Mouse (Mus musculus): ENCODE data around the gene Zfr2. TPM values are rescaled to one million over a fixed set of nuclear protein-coding genes. Genes with fewer than 3 reads are reported as not detected.

Gene Zfr2
- polyA plus RNA-seq, 1 experiment from 2014 or later = 2.3 TPM

- DNase-seq (ENCODE audit: low spot score) (peak; percentile 51), ATAC-seq (no peak)
- Histone ChIP-seq H3K9ac (replicated peaks; ENCODE audit: low read depth) (no peak overlapping the region), H3K27ac (ENCODE audit: low read length) (no peak overlapping the region), H3K4me2 (replicated peaks; ENCODE audit: low read depth, low read length) (no peak overlapping the region), H3K36me3 (ENCODE audit: insufficient read depth, low read length) (no peaks in the 10 kb centered on the region), H3K4me3 (ENCODE audit: low read depth, low read length) (no peak overlapping the region), H3K4me1 (ENCODE audit: insufficient read depth, low read depth, low read length) (no peaks in the 10 kb centered on the region), H3K27me3 (replicated peaks; ENCODE audit: insufficient read depth, low read length) (peaks cover 14% of the 10 kb centered on the region), H3K9me3 (ENCODE audit: low read length) (no peaks in the 10 kb centered on the region)
- WGBS = 22% methylated on average over 13 of the region's 13 CpGs
- TF ChIP-seq CTCF (IDR thresholded peaks at IDR 0.05) (peak; percentile 74), EP300 (IDR thresholded peaks at IDR 0.05) (no peak)
Observed at GRCm38 (mm10) chr10:81240876-81241275, 7.9 kb downstream of the Zfr2 start.

GRCm38 (mm10) chr10:81242021-81242420, 9.1 kb downstream of the Zfr2 start:
- Histone ChIP-seq H3K4me1 (ENCODE audit: insufficient read depth, low read depth, low read length) (no peaks in the 10 kb centered on the region), H3K4me3 (ENCODE audit: low read depth, low read length) (no peak overlapping the region), H3K27me3 (replicated peaks; ENCODE audit: insufficient read depth, low read length) (peaks cover 14% of the 10 kb centered on the region), H3K36me3 (ENCODE audit: insufficient read depth, low read length) (no peaks in the 10 kb centered on the region), H3K9ac (replicated peaks; ENCODE audit: low read depth) (no peak overlapping the region), H3K9me3 (ENCODE audit: low read length) (no peaks in the 10 kb centered on the region), H3K4me2 (replicated peaks; ENCODE audit: low read depth, low read length) (no peak overlapping the region), H3K27ac (ENCODE audit: low read length) (no peak overlapping the region)
- TF ChIP-seq CTCF (IDR thresholded peaks at IDR 0.05) (no peak), EP300 (IDR thresholded peaks at IDR 0.05) (no peak)
- WGBS = 81% methylated on average over 16 of the region's 16 CpGs
- ATAC-seq (no peak), DNase-seq (ENCODE audit: low spot score) (no peak)

DNA sequence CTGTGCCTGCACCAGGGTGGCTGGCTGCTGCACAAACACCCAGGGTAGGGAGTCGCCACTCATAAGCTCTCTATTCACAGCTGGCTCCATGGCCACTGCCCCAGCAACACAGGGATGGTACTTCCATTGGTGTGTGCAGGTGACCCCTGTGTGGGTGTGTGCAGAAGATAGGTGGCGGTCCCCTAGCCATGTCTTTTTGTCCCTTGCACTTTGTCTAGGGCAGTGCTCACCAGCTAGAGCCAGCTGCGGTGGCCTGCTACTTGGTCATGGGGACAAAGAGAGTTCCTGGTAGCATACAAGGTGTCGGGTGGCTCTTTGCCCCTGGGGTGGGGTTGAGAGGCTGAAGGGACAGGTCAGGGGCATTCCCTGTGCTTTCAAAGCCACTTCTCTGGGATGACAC, 11.2 kb downstream of the Zfr2 start:
- Histone ChIP-seq H3K4me2 (replicated peaks; ENCODE audit: low read depth, low read length) (no peak overlapping the region), H3K27me3 (replicated peaks; ENCODE audit: insufficient read depth, low read length) (peaks cover 14% of the 10 kb centered on the region), H3K9me3 (ENCODE audit: low read length) (no peaks in the 10 kb centered on the region), H3K36me3 (ENCODE audit: insufficient read depth, low read length) (no peaks in the 10 kb centered on the region), H3K27ac (ENCODE audit: low read length) (no peak overlapping the region), H3K9ac (replicated peaks; ENCODE audit: low read depth) (no peak overlapping the region), H3K4me3 (ENCODE audit: low read depth, low read length) (no peak overlapping the region), H3K4me1 (ENCODE audit: insufficient read depth, low read depth, low read length) (no peaks in the 10 kb centered on the region)
- TF ChIP-seq CTCF (IDR thresholded peaks at IDR 0.05) (no peak), EP300 (IDR thresholded peaks at IDR 0.05) (no peak)
- ATAC-seq = no peak
- no peak for DNase-seq (ENCODE audit: low spot score)
- 72% methylated on average over 4 of the region's 4 CpGs for WGBS

DNA sequence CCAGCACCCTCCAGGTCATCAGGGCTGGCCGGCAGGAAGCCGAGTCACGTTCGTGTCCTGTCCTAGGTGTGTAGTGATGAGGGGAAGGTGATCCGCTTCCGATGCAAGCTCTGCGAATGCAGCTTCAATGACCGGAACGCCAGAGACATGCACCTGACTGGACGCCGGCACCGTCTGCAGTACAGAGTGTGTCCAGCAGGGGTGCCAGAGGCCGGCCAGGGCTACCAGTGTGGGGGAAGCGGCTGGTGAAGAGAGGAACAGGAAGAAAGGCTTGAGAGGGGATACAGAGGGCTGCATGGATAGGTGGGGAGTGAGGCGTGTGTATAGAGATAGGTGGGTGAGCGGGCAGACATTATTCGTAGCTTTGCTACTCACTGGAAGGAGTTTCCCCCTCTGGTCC, 11.6 kb downstream of the Zfr2 start:
- Histone ChIP-seq H3K36me3 (ENCODE audit: insufficient read depth, low read length) (no peaks in the 10 kb centered on the region), H3K27me3 (replicated peaks; ENCODE audit: insufficient read depth, low read length) (peaks cover 14% of the 10 kb centered on the region), H3K9me3 (ENCODE audit: low read length) (no peaks in the 10 kb centered on the region), H3K27ac (ENCODE audit: low read length) (no peak overlapping the region), H3K9ac (replicated peaks; ENCODE audit: low read depth) (no peak overlapping the region), H3K4me3 (ENCODE audit: low read depth, low read length) (no peak overlapping the region), H3K4me1 (ENCODE audit: insufficient read depth, low read depth, low read length) (no peaks in the 10 kb centered on the region), H3K4me2 (replicated peaks; ENCODE audit: low read depth, low read length) (no peak overlapping the region)
- peak; percentile 76 for DNase-seq (ENCODE audit: low spot score)
- 8% methylated on average over 17 of the region's 17 CpGs for WGBS
- peak; percentile 78 for ATAC-seq
- peak; percentile 98 for TF ChIP-seq CTCF (IDR thresholded peaks at IDR 0.05)
- TF ChIP-seq EP300 (IDR thresholded peaks at IDR 0.05) = no peak

DNA sequence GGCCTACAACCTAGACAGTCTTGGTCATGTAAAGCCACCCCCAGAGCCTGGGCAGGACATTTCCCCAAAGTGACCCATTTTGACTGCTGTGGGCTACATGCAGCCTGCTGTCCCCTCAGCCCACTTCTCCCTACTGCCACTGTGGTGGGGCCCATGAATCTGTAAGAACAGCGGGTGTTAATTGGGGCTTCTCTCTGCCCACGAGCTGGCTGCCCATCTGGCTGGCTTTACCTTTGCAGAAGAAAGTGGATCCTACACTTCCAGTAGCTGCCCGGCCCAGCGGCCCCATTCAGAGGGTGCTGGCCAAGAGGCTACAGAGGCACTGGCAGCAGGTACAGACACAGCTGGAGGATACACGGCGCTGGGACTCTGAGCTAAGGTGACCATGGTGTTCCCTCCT, 12.2 kb downstream of the Zfr2 start:
- Histone ChIP-seq H3K4me2 (replicated peaks; ENCODE audit: low read depth, low read length) (no peak overlapping the region), H3K27me3 (replicated peaks; ENCODE audit: insufficient read depth, low read length) (peaks cover 9% of the 10 kb centered on the region; the same call in 1 of the 2 replicates), H3K9me3 (ENCODE audit: low read length) (no peaks in the 10 kb centered on the region), H3K4me1 (ENCODE audit: insufficient read depth, low read depth, low read length) (no peaks in the 10 kb centered on the region), H3K36me3 (ENCODE audit: insufficient read depth, low read length) (no peaks in the 10 kb centered on the region), H3K9ac (replicated peaks; ENCODE audit: low read depth) (no peak overlapping the region), H3K27ac (ENCODE audit: low read length) (no peak overlapping the region), H3K4me3 (ENCODE audit: low read depth, low read length) (no peak overlapping the region)
- WGBS = 89% methylated on average over 6 of the region's 6 CpGs
- ATAC-seq (no peak), DNase-seq (ENCODE audit: low spot score) (no peak)
- TF ChIP-seq CTCF (IDR thresholded peaks at IDR 0.05) (no peak), EP300 (IDR thresholded peaks at IDR 0.05) (no peak)

DNA sequence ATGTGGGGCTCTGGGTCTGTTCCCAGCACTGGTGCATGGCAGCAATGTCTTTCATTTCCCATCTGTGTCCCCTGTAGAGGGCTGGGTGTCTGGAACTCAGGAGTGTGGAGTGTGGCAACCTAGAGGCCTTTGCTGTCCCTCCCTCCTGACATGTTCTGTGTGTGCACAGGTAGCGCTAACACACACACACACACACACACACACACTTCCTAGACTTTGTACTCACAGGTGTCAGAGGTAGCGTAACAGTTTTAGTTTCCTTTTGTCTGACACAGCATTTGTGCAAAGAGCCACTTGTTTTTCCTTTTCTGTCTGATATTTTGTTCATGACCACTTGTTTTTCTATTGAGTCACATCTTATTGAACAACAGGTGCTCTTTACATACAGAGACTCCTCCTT, 14.8 kb downstream of the Zfr2 start:
- H3K27me3 ChIP-seq (replicated peaks; ENCODE audit: insufficient read depth, low read length) = peaks cover 9% of the 10 kb centered on the region; the same call in 1 of the 2 replicates
- ATAC-seq = no peak
- H3K4me1 ChIP-seq (ENCODE audit: insufficient read depth, low read depth, low read length) = no peaks in the 10 kb centered on the region
- H3K4me3 ChIP-seq (ENCODE audit: low read depth, low read length) = no peak overlapping the region
- H3K9ac ChIP-seq (replicated peaks; ENCODE audit: low read depth) = no peak overlapping the region
- H3K9me3 ChIP-seq (ENCODE audit: low read length) = no peaks in the 10 kb centered on the region
- DNase-seq (ENCODE audit: low spot score) = no peak
- TF ChIP-seq EP300 (IDR thresholded peaks at IDR 0.05) = no peak
- no peak for TF ChIP-seq CTCF (IDR thresholded peaks at IDR 0.05)
- H3K36me3 ChIP-seq (ENCODE audit: insufficient read depth, low read length) = no peaks in the 10 kb centered on the region
- no peak overlapping the region for H3K27ac ChIP-seq (ENCODE audit: low read length)
- WGBS = 97% methylated on average over 2 of the region's 2 CpGs
- H3K4me2 ChIP-seq (replicated peaks; ENCODE audit: low read depth, low read length) = no peak overlapping the region

GRCm38 (mm10) chr10:81249442-81249841, 16.5 kb downstream of the Zfr2 start:
- H3K9me3 ChIP-seq (ENCODE audit: low read length) = no peaks in the 10 kb centered on the region
- H3K4me2 ChIP-seq (replicated peaks; ENCODE audit: low read depth, low read length) = no peak overlapping the region
- 72% methylated on average over 8 of the region's 8 CpGs for WGBS
- no peak for ATAC-seq
- DNase-seq (ENCODE audit: low spot score) = no peak
- H3K9ac ChIP-seq (replicated peaks; ENCODE audit: low read depth) = no peak overlapping the region
- TF ChIP-seq EP300 (IDR thresholded peaks at IDR 0.05) = no peak
- TF ChIP-seq CTCF (IDR thresholded peaks at IDR 0.05) = no peak
- H3K4me1 ChIP-seq (ENCODE audit: insufficient read depth, low read depth, low read length) = no peaks in the 10 kb centered on the region
- H3K27ac ChIP-seq (ENCODE audit: low read length) = no peak overlapping the region
- no peak overlapping the region for H3K4me3 ChIP-seq (ENCODE audit: low read depth, low read length)
- H3K36me3 ChIP-seq (ENCODE audit: insufficient read depth, low read length) = no peaks in the 10 kb centered on the region
- peaks cover 18% of the 10 kb centered on the region for H3K27me3 ChIP-seq (replicated peaks; ENCODE audit: insufficient read depth, low read length)

Measured in lung, postnatal 0 days (tissue).